Mouse (Mus musculus) cortical plate, adult 2 months (tissue): ENCODE data around the gene Cadps2.

Experiments used
- CTCF ChIP-seq: fragments of 200-500 bp; IDR thresholded peaks from 2 replicates; pipeline ENCODE4 v1.5.1; 2011; ENCODE audit warnings: mild to moderate bottlenecking, control low read depth, low read length; ENCODE audit not compliant: insufficient read depth; ENCODE audit errors: extremely low read depth
- POLR2A ChIP-seq: fragments of 200-500 bp; IDR thresholded peaks from 2 replicates; pipeline ENCODE4 v1.6.1; 2011; ENCODE audit warnings: mild to moderate bottlenecking, low read length, control low read depth; ENCODE audit not compliant: insufficient read depth; ENCODE audit errors: extremely low read depth

GRCm38 (mm10) chr6:23410256-23411049 lies 428.8 kb downstream of the Cadps2 start:
- no peak for TF ChIP-seq CTCF
- TF ChIP-seq POLR2A = no peak
